Mouse (Mus musculus) liver, adult (tissue): ENCODE measurements around the gene Tnxb.
A peak's percentile ranks its signal among the peaks of the same experiment; 100 is the strongest.

Experiments used
- GATA4 ChIP-seq: IDR thresholded peaks from 2 replicates; pipeline ENCODE4 v1.6.1; 2014; ENCODE audit warnings: mild to moderate bottlenecking, low read length; ENCODE audit not compliant: insufficient replicate concordance

The Tnxb gene

GRCm38 (mm10) chr17:34681881-34682536, 11.7 kb downstream of the Tnxb start:
- no peak for TF ChIP-seq GATA4

DNA sequence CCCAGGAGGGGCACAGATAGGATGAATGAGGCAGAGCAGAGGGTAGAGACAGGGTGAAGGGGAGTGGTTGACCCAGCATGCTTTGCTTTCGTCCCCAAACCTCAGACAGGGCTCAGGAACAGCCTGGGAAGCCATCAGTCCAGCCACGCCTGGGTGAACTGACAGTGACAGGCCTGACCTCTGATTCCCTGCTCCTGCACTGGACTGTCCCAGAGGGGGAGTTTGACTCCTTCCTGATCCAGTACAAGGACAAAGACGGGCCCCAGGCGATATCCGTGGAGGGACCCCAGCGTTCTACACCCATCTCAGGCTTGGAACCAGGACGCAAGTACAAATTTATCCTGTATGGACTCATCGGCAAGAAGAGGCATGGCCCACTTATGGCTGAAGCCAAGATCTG, 12.8 kb downstream of the Tnxb start:
- no peak for TF ChIP-seq GATA4

DNA sequence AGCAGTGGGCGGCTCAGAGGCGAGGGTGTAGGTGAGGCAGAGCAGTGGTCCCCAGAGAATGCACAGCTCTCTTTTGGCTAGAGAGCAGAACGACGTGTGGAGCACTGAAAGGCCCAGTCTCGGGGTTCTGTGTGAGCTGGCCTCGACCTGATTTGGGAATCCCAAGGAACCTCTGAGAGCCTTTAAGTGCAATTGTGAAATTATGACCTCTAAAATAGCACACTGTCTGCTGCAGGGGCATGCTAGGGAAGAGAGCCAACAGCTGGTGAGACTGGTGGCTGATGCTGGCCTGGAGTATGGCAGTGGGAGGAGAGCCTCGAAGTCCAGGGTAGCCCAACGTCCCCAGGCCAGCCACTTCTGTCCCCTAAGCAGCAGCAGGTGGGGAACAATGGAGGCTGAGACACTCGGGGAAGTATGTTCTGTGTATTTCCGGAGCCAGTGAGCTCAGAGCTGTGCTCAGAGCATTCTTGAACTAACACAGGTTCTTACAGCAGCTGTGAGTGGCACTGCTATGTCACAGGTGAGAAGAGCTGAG, 13.4 kb downstream of the Tnxb start:
- no peak for TF ChIP-seq GATA4

DNA sequence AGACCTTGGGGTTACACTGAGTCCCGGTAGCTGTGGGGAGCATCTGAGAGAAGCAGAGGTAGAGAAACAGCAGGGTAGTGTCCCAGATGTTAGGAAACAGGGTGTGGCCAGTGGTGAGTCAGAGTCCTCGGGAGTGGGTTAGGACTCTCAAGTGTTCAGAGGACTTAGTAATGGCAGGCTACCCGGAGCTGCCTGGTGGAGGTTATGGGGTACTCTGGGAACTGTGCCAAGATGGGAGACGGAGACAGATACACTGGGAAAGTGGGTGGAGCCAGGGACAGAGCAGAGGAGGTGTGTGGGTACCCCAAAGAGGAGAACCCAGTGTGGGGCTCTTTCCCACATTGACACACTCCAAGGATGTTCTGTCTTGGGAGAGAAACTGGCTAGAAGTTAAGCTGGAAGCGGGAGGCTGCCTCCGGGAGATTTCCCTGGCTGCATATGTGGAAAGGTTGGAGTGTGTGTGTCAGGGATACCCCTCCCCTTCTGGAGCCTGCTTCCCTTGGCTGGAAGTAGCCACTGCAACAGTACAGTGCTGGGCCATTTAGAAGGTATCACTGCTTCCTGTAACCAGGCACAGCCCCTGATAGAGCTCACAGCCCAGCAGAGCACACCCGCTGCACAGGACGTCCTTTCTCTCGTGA, 14.0 kb downstream of the Tnxb start:
- TF ChIP-seq GATA4: no peak

GRCm38 (mm10) chr17:34685120-34686110, 15.1 kb downstream of the Tnxb start:
- TF ChIP-seq GATA4: no peak

- TF ChIP-seq GATA4: no peak
These were observed 18.6 kb downstream of the Tnxb start for GRCm38 (mm10) chr17:34688889-34689288.

GRCm38 (mm10) chr17:34690458-34690857, 20.1 kb downstream of the Tnxb start:
- peak; percentile 59; the same call in 1 of the 2 replicates for TF ChIP-seq GATA4

GRCm38 (mm10) chr17:34692906-34693305, 22.6 kb downstream of the Tnxb start:
- TF ChIP-seq GATA4: no peak

GRCm38 (mm10) chr17:34699575-34700408, 29.5 kb downstream of the Tnxb start:
- no peak for TF ChIP-seq GATA4

DNA sequence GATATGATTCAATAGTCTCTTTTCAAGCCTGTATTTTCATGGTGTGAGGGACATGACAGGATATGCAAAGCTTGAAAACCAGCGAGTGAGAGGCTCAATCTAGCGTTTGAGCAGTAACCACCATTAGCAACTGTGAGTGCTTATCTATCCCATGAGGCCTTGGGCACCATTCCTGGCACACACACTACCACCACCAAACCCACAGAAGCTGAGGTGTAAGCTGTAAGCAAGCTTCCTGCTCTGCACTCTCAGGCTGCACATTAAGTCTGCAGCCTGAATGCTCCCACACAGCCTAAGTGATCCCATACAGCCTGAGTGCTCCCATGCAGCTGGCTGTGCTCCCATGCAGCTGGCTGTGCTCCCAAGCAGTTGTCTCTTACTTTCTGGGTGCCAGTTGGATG, 30.3 kb downstream of the Tnxb start:
- TF ChIP-seq GATA4: no peak

GRCm38 (mm10) chr17:34712951-34713350, 42.6 kb downstream of the Tnxb start:
- TF ChIP-seq GATA4: no peak

DNA sequence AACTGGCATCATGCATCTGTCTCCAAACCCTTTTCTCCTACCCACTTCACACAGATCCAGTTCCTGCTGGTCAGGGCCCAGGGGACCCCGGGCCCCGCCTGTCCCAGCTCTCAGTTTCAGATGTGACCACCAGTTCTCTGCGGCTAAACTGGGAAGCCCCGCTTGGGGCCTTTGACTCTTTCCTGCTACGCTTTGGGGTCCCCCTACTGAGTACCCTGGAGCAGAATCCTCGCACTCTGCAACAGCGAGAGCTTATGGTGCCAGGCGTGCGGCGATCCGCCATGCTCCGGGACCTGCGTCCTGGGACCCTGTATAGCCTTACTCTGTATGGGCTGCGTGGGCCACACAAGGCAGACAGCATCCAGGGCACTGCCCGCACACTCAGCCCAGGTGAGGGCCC, 45.9 kb downstream of the Tnxb start:
- TF ChIP-seq GATA4: no peak

- no peak for TF ChIP-seq GATA4
These were observed 47.1 kb downstream of the Tnxb start for GRCm38 (mm10) chr17:34717401-34717800.

DNA sequence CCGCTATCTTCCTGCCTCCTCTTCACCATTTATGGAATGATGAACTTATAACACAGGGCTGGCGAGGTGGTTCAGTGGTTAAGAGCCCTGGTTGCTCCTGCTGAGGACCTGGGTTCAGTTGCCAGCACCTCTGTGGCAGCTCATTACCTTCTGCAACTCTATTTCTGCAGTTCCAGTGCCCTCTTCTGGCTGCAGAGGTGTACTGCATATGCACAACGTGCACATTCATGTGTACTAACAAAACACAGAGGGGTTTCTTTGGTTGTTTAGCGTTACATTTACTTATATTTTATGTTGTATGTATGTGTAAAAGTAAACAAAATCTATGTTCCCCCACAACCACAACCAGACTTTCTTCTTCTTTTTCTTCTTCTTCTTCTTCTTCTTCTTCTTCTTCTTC, 52.7 kb downstream of the Tnxb start:
- no peak for TF ChIP-seq GATA4

- peak; percentile 99 for TF ChIP-seq GATA4
These were observed 57.6 kb downstream of the Tnxb start for GRCm38 (mm10) chr17:34727887-34728286.
